Mouse (Mus musculus) spleen, postnatal 4 days (tissue): Measurements from ENCODE around the gene Atp8b3.
A peak's percentile ranks its signal among the peaks of the same experiment; 100 is the strongest.

Experiments
- DNase-seq, 2 experiments: peaks; one replicate each; pipeline ENCODE4 v3.0.0; 2022; ENCODE audit warnings: low spot score in 2 of 2

Gene Atp8b3

DNA sequence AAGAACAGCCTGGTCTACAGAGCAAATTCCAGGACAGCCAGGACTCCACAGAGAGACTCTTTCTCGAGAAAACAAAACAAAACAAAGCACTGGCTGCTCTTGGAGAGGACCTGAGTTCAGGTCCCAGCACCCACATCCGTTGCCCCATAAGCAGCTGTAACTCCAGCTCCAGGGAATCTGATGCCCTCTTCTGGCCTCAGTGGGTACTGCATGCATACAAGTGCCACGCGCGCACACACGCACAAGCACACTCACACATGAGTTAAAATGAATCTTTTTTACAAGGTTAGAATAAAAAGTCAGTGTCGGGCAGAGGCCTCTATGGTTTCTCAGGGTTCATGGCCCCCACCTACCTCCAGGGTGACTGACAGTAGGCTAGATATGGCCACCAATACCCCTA is 15.6 kb downstream of the Atp8b3 start:
- no peak for DNase-seq

DNA sequence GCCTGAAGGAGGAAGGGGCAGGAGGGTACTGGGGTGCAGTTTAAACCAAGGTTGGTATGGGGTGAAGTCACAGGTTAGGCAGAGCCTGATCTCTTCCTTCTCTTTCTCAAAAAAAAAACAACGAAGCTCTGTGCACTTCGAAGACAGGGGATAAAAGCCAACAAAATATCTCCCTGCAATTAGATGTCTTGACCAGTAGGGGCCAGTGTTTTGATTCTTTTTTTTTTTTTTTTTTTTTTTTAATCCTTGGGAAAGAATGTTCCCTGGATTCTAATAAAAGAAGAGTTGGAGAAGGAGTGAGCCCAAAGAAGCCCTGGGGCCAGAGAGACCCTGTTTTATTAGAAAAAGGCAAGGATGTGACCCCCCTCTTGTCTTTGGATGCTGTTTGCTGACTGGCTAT is 19.6 kb downstream of the Atp8b3 start:
- DNase-seq = no peak

DNA sequence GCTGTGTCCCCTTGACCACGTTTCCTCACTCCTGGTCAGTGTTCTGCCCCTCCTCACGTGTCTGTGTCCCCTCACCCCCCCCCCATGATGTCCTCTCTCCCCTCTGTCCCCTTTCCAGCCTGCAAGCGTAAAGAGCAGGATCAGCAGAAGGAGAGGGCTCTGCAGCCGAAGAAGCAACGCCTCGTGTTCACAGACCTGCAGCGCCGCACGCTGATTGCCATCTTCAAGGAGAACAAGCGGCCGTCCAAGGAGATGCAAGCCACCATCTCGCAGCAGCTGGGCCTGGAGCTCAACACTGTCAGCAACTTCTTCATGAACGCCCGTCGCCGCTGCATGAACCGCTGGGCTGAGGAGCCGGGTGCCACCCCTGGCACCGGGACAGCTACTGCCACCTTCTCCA is 25.2 kb downstream of the Atp8b3 start:
- no peak for DNase-seq

DNA sequence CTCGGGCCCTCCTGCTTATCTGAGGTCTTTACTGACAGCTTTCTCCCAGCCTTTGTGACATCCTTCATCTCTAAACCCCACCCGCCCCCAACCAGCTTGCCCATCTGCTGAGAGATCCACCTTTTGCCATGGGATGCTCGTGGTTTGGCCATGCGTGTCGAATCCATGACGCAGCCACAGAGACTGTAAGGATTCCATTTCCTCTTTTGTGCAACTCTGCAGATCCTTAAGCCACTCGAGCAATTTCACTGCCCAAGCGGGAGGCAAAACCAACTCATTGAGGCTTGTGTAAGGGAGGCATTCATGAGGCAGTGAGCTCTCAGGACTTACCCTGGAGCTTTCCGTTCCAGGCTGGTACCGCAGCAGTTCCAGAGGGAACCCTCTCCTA is 28.7 kb downstream of the Atp8b3 start:
- DNase-seq = no peak

DNA sequence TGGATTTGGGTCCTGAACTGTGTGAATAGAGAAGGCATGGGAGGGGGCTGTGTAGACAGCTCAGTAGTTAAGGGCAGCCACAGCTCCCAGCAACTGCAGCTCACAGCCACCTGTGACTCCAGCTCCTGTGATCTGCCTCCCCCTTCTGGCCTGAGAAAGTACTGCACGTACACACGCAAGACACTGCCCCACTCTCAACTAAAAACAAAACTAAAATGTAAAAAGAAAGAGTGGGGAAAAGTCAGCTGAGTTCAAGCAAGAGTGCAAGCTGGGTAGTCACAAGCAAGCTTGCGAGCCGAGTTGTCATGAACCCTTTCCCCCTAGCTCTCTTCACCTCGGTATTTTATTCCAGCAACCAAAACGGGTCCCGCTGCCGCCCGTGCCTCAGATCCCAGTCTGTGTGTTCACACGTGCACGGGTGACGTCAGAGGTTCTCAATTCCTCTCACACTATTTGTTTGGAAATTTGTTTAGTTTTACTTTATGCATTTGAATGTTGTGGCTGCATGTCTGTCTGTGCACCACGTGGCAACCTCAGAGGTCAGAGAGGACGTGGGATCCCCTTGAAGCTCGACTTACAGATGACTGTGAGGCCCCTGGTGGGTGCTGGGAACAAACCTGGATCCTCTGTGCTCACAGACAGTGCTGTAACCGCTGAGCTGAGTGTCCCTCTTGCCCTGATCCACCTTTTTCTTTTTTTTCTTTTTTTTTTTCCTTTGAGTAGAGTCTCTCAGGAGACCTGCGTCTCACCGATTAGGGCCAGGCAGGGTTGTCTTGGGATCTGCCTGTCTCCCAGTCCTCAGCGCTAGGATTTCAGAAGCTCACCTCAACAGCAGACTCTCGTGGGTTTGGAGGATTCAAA is 29.3 kb downstream of the Atp8b3 start:
- DNase-seq = peak; percentile 86 to 96

DNA sequence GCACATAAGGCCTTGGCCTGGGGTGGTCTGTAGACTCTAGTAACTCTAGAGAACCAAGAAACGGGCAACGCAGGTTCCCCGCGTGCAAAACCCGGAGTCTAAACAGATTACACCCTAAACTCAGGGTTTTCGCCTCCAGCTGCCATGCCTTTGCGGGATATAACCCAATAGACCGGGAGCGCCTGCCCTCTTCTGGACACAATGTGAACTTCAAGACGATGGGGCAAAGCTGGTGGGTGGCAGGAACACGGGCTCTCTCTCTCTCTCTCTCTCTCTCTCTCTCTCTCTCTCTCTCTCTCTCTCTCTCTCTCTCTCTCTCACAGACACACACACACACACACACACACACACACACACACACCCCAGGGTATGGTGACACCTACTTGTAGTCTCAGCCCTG is 32.7 kb downstream of the Atp8b3 start:
- peak; percentile 74 to 90 for DNase-seq

DNA sequence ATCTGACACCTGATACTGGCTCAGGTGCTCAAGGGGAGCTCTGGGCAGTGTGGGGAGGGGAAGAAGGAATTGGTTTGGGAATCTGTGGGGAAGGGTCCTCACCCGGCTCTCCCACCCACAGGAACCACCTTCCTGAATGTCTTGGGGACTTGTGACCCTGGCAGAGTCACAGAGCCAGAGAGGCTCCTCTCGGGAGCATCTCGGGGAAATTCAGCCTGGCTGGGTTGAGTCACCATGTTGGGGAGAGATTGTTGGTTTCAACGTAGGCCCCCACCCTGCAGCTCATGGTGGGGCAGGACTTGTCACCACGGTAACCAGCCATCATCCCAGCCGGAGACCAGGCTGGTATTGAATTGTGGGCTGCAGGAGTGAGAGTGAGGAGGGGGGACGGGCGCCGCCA is 34.2 kb downstream of the Atp8b3 start:
- no peak for DNase-seq

DNA sequence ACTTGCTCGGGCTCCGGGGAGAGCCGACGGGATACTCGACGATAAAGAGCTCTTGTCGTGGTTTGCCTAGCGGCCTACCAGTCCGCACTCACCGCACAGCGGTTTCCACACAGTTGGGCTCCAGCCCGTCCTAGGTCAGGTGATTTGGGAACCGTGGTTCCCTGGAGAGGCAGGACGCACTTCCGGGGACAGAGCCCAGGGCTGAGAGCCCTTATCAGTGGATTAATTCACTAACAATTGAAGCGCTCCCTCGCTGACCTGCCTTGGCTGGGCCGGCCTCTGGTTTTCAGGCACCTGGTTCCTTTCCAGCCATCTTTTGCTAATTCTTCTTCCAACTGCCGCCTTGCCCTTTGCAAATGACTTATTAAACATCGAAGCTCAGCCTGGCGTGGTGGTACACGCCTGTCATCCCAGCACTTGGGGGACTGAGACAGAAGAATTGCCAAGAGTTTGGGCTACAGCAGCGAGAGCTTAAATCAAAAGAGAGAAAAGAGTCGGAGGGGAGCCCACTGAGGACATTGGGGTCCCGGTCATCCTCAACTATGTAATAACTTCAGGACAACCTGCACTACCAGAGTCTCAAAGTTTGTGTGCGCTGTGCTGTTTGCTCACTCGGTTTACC is 35.2 kb downstream of the Atp8b3 start:
- DNase-seq = no peak

DNA sequence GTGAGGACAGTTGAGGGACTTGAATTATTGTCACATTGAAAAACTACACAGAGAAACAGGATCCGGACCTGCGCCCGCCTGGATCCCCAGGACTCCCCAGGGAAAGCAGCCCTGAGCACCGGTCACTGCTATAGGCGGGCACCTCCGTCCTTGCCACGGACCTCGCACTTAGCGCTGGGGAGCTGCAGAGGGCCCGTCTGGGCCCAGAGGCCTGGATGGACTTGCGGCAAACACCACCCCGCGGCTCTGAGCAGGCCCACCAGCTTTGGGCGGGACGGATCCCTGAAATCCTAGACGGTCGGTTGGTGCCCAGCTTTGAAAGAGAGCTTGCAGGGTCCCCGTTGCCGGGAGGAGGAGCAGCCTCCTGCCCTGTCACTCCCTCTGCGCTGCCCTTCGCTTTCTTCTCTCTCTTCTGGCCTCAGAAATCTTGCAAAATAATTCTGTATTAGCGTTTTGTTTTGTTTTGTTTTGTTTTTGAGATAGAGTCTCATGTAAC is 36.1 kb downstream of the Atp8b3 start:
- DNase-seq = no peak

DNA sequence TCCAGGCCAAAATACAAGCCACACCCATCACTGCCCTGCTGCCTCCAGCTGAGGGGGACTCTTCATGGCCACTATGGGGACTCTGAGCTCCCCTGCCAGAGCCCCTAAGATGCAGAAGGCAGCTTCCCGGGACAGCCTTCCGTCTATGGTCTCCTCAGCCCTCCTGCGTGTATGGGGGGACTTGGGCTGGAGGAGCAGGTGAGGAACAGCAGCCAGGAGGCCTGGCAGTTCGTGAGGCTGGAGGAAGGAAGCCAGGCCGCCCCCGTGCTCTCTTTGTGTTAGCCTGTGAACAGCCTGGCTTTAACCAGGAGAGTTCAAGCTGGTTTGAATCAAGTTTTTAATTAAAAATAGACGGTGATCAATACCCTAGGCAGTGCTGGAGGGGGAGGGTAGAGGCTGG is 36.6 kb downstream of the Atp8b3 start:
- DNase-seq = no peak

DNA sequence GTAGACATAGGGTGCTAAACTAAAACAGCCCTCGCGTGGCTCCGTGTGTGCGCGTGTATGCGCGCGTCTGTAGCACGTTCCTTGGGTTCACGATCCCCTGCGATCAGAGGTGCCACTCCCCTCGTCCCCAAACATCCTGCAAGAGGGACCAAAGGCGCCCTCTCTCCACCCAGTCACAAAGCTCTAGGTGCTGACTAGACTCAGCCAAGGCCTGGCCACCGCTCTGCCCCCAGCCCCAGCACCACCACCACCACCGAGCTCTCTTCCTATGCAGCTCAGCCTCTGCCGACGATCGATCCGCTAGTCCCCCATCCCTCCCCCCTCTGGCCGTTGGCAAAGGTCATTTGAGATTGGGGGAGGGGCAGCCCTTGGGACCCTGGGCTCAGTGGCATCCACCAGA is 42.5 kb downstream of the Atp8b3 start:
- no peak for DNase-seq

DNA sequence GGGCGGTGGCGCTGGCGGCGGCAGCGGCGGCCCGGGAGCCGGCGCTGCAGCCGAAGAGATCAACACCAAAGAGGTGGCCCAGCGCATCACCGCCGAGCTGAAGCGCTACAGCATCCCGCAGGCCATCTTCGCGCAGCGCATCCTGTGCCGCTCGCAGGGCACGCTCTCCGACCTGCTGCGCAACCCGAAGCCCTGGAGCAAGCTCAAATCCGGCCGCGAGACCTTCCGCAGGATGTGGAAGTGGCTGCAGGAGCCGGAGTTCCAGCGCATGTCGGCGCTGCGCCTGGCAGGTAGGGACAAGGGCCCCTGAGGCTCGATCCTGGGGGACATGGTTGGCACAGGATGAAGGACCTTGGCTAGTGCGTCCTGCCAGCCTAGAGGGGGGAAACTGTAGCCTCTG is 43.0 kb downstream of the Atp8b3 start:
- no peak for DNase-seq

DNA sequence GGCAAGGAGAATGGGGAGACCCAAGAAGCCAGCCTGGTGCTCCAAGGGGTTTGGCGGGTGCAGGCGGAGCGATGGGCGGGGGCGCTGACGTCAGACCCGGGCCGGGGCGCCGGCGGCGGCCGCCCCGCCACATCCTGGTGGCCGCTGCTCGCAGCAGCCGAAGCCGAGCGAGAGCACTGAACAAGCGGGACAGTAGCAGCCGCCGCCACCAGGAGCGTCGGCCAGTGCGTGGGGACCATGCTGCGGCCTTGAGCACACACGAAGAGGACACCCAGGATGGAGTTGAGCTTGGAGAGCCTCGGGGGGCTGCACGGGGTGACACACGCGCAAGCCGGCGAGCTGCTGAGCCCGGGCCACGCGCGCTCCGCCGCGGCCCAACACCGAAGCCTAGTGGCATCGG is 44.2 kb downstream of the Atp8b3 start, which contains the start of gene Onecut3:
Gene Onecut3 (plus strand): TSS at position 104 of the 400 bp plus-strand sequence.
- no peak for DNase-seq

DNA sequence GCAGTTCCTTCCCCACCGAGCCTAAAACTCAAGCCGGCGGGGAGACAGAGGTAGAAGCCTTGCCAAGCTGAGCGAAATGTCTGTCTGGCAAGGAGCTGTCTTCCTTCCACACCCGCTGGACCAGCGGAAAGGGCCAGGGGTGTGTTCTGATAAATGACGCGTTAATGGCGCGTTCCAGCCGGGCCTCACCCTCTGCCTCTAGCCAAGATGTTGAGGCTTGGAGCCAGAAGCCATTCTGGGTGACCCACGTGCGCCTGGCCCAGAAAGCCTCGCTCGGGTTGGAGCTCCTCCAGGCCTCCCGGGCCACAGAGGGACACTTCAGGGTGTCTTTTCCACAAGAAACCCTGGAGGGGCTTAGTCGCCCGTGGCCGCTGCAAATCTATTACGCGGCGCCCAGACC is 48.9 kb downstream of the Atp8b3 start:
- DNase-seq = no peak

DNA sequence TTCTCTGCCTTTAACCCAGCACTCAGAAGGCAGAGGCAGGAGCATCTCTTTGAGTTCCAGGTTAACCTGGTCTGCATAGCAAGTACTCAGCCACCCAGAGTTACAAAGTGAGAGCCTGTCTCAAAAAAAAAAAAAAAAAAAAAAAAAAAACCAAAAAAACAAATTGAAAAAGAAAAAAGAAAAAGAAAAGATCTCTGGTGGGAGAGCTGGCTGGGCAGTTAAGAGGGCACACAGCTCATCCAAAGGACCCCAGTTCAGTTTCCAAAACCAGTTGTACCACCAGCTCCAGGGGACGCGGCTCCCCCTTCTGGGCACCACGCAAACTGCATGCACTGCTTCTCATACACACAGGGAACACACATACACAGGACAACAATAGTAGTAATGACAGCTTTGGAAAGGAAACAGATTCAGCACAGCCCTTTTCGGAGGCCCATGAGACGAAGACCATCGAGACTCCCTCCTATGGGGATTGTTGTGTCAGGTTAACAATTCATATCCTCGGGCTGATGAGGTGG is 52.0 kb downstream of the Atp8b3 start:
- DNase-seq = peak; percentile 49 to 80

DNA sequence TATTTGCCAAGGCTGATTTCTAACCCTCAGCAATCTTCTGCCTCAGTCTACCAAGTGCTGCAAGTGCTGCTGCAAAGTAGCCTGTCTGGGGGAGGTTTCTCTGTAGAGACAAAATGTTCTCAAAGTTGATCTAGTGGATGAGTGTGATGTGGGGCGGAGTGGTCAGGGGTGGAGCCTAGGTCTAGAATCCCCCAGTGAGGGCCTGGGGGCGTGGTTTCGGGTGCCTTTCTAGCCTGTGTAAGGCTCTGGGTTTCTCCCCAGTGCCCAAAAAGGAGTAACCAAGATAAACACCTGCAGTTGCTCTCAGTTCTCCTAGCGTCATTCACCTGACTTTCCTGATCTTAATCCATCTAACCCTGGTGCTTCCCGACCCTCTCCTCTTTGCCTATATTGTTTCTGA is 57.9 kb downstream of the Atp8b3 start:
- peak in 1 of 2 experiments; percentile 56 for DNase-seq

DNA sequence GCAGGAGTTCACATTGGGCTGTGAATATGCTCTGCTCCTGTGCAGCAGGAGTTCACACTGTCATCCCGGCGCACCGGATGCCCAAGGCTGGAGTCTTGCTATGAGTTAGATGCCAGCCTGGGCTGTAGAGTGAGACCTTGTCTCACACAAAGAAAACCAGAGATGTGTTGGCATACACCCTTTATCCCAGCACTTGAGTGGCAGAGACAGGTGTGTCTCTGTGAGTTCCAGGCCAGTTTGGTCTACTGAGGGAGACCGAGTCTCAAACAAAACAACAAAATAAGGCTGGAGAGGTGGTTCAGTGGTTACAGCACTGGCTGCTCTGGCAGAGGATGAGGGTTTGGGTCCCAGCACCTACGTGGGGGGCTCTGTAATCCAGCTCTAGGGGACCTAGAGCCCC is 60.4 kb downstream of the Atp8b3 start:
- DNase-seq = no peak

DNA sequence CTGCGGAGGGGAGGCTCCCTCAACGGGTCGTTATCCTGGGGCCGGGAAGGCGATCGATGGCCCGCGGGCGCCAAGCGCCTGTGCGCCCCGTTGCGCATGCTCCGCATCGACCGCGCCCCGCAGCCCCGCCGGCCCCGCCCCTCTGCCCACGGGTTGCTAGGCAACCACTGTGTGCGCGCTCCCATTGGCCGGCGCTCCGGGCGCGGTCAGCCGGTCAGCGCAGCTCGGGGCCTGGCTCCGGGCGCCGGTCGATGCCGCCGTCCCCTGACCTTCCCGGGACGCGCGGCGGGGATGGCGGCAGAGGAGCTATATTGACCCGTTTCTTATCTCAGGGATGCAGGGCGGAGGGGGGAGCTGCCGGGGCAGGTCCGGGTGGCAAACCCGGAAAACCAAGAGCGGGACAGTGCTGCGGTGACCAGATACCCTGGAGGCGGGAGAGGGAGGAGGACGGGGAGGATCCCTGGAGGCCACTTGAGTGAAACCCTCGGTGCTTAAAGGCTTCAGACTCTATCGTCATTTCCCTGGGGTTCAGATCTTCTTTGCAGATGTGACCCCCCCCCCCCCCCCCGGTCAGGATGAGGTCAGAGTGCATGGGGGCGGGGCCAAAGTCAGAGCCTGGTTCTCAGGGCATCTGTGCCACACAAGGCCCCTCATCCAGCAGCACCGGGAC is 63.5 kb downstream of the Atp8b3 start:
- DNase-seq = peak; percentile 91 to 96
